Mouse (Mus musculus) stomach, postnatal 0 days (tissue): ENCODE measurements around the gene Bean1. TPM values are rescaled to one million over a fixed set of nuclear protein-coding genes. Genes with fewer than 3 reads are reported as not detected.

Source experiments
- ATAC-seq: fragments of 200-750 bp; cut with Nextera tagmentation; 2 replicates; pipeline ENCODE4 v1.8.0; 2017; ENCODE audit not compliant: low FRiP score, low TSS enrichment
- DNase-seq: peaks from one replicate; pipeline ENCODE4 v3.0.0-alpha.2; 2016; ENCODE audit warnings: low spot score
- H3K27ac ChIP-seq: fragments of 300-500 bp; sonication (generic); replicated peaks from 2 replicates; pipeline ENCODE4 v1.5.1; 2014; ENCODE audit warnings: mild to moderate bottlenecking, control low read depth
- H3K27me3 ChIP-seq: fragments of 300-500 bp; sonication (generic); 2 replicates; pipeline ENCODE4 v1.6.1; 2014; ENCODE audit warnings: low read length; ENCODE audit not compliant: control insufficient read depth, insufficient read depth
- H3K36me3 ChIP-seq: fragments of 300-500 bp; sonication (generic); 2 replicates; pipeline ENCODE4 v1.6.1; 2014; ENCODE audit warnings: low read length, mixed read lengths; ENCODE audit not compliant: control insufficient read depth, insufficient read depth
- H3K4me1 ChIP-seq: fragments of 300-500 bp; sonication (generic); replicated peaks from 2 replicates; pipeline ENCODE4 v1.6.1; 2014; ENCODE audit warnings: antibody characterized with exemption; ENCODE audit not compliant: control insufficient read depth, insufficient read depth
- H3K4me2 ChIP-seq: fragments of 300-500 bp; sonication (generic); replicated peaks from 2 replicates; pipeline ENCODE4 v1.6.1; 2014; ENCODE audit warnings: low read depth, mild to moderate bottlenecking, control low read depth, moderate library complexity
- H3K4me3 ChIP-seq: fragments of 300-500 bp; sonication (generic); 2 replicates; pipeline ENCODE4 v1.5.1; 2014; ENCODE audit warnings: low read depth, low read length, control low read depth
- H3K9ac ChIP-seq: fragments of 300-500 bp; sonication (generic); 2 replicates; pipeline ENCODE4 v1.6.1; 2014; ENCODE audit warnings: mild to moderate bottlenecking, low read length, control low read depth, mixed read lengths
- H3K9me3 ChIP-seq: fragments of 300-500 bp; sonication (generic); 2 replicates; pipeline ENCODE4 v1.6.1; 2016; ENCODE audit warnings: low read length; ENCODE audit not compliant: control insufficient read depth
- CTCF ChIP-seq: IDR thresholded peaks from 2 replicates; pipeline ENCODE4 v1.5.1; 2016; ENCODE audit warnings: antibody characterized with exemption, low read depth, mild to moderate bottlenecking, moderate library complexity
- EP300 ChIP-seq: optimal IDR thresholded peaks from 2 replicates; pipeline ENCODE3; 2016; ENCODE audit warnings: antibody characterized with exemption
- WGBS: fragments of 180-500 bp; shearing (Covaris S2); extraction: QIAGEN DNeasy Blood & Tissue Kit; methylation state at CpG from one replicate; pipeline ENCODE4 v1.1.7; 2014; 5-methylcytosine and 5-hydroxymethylcytosine counted together
- polyA plus RNA-seq: library from polyadenylated mRNA; unstranded; fragments of >200 nt; fragmentation: Nextera tagmentation; extraction: Ambion mirVana; gene quantifications from 2 replicates; pipeline ENCODE4 v1.2.1, GENCODE M21; 2015

The Bean1 gene
- polyA plus RNA-seq, 1 experiment from 2014 or later: 0.81 TPM

GRCm38 (mm10) chr8:104234573-104234972 is 64.3 kb downstream of the Bean1 start:
- Histone ChIP-seq H3K9ac (no peak overlapping the region), H3K27me3 (no peaks in the 10 kb centered on the region), H3K4me2 (no peak overlapping the region), H3K4me1 (no peaks in the 10 kb centered on the region), H3K36me3 (peaks cover 31% of the 10 kb centered on the region), H3K4me3 (no peak overlapping the region), H3K9me3 (no peaks in the 10 kb centered on the region), H3K27ac (no peak overlapping the region)
- WGBS: 48% methylated on average over 6 of the region's 6 CpGs
- no peak for TF ChIP-seq EP300
- TF ChIP-seq CTCF: peak; percentile 63
- peak; percentile 23 for DNase-seq
- no peak for ATAC-seq

DNA sequence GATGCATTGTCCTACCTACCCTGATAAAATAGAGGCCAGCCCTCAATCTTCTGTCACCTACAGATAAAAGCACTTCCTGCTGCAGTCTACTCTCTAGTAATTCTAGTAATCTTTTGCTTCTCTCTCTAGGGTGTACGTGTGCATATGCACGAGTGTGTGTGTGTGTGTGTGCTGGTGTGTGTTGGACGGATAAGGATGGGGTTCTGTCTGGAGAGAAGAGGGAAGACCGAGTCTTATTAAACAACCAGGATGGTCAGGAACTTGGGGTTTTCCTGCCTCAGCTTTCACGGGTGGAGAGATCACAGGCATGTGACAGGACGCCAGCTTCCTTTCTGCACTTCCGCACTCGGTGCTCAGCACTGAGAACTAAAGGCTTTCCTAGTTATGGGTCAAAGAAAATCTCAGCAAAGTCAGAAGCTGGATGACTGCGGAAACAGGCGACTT is 69.2 kb downstream of the Bean1 start:
- no peak for ATAC-seq
- WGBS: 80% methylated on average over 10 of the region's 10 CpGs
- H3K9ac ChIP-seq: no peak overlapping the region
- H3K9me3 ChIP-seq: no peaks in the 10 kb centered on the region
- no peaks in the 10 kb centered on the region for H3K27me3 ChIP-seq
- H3K36me3 ChIP-seq: peaks cover 17% of the 10 kb centered on the region
- no peaks in the 10 kb centered on the region for H3K4me1 ChIP-seq
- H3K4me3 ChIP-seq: no peak overlapping the region
- TF ChIP-seq EP300: no peak
- no peak for TF ChIP-seq CTCF
- no peak overlapping the region for H3K4me2 ChIP-seq
- H3K27ac ChIP-seq: no peak overlapping the region
- DNase-seq: no peak

DNA sequence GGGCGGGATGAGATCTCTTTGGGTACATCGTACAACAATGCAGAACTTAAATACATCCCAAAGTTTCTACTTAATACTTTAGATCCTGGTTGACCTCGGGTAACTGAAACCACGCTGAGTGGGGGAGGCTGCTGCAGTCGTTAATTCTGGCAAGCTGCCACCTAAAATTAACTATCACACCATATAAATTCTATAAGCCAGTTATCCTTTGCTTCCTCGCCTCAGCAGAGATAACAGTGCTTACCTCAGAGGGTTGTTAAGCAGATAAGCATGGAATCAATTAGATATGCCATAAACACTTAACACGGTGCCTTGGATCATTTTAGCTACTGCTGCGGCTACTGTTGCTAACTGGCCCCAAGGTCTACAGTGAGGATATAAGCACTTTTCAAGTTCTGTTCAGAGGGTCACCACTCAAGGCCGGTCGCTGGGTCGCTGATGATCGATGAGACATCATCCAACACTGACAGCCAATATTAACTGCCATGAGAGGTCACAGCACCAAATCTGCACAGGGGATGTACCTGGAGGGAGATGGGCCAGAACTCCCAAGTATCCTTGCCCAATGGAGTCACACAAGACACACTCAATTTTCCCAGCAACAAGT is 71.9 kb downstream of the Bean1 start:
- Histone ChIP-seq H3K4me1 (peaks cover 2% of the 10 kb centered on the region; the same call in 1 of the 2 replicates), H3K27ac (no peak overlapping the region), H3K27me3 (no peaks in the 10 kb centered on the region), H3K4me2 (no peak overlapping the region), H3K36me3 (peaks cover 12% of the 10 kb centered on the region), H3K9ac (no peak overlapping the region), H3K4me3 (no peak overlapping the region), H3K9me3 (no peaks in the 10 kb centered on the region)
- no peak for TF ChIP-seq CTCF
- TF ChIP-seq EP300: no peak
- WGBS: 75% methylated on average over 12 of the region's 12 CpGs
- ATAC-seq (no peak), DNase-seq (no peak)

DNA sequence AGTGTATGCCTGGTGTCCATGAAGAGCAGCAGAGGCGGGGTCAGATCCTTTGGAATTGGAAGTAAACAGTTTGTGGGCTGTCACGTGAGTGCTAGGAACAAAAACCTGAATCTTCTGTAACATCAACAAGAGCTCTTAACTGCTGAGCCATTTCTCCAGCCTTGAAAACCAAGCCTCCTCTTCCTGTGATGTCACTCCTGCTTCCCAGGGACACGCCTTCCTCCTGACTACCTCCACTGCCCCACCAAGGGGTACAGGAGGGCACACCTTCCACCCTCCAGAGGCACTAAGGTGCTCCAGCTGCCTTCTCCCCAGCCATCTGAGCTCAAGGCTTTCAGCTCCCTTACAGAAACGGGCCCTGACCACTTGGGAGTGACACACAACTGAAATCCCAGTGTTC is 76.4 kb downstream of the Bean1 start:
- 75% methylated on average over 4 of the region's 4 CpGs for WGBS
- no peak for DNase-seq
- peaks cover 6% of the 10 kb centered on the region for H3K4me1 ChIP-seq
- no peaks in the 10 kb centered on the region for H3K9me3 ChIP-seq
- H3K27me3 ChIP-seq: no peaks in the 10 kb centered on the region
- H3K4me2 ChIP-seq: no peak overlapping the region
- 0 out of 2 replicates have a peak overlapping the region, but pooled peaks have one; percentile 24 for H3K27ac ChIP-seq
- no peak for TF ChIP-seq CTCF
- TF ChIP-seq EP300: no peak
- no peak for ATAC-seq
- H3K9ac ChIP-seq: no peak overlapping the region
- H3K36me3 ChIP-seq: no peaks in the 10 kb centered on the region; the same call in 1 of the 2 replicates
- no peak overlapping the region for H3K4me3 ChIP-seq

- H3K4me3 ChIP-seq: peak overlapping the region; percentile 88
- H3K27ac ChIP-seq: peak overlapping the region; percentile 74
- H3K27me3 ChIP-seq: no peaks in the 10 kb centered on the region
- ATAC-seq (no peak), DNase-seq (peak; percentile 32)
- peaks cover 6% of the 10 kb centered on the region for H3K4me1 ChIP-seq
- peak overlapping the region; percentile 86 for H3K9ac ChIP-seq
- H3K9me3 ChIP-seq: no peaks in the 10 kb centered on the region
- no peaks in the 10 kb centered on the region; the same call in 1 of the 2 replicates for H3K36me3 ChIP-seq
- H3K4me2 ChIP-seq: peak overlapping the region; percentile 89
- 58% methylated on average over 22 of the region's 22 CpGs for WGBS
- TF ChIP-seq EP300 (no peak), CTCF (no peak)
Measured at GRCm38 (mm10) chr8:104247054-104247907, 77.0 kb downstream of the Bean1 start.

DNA sequence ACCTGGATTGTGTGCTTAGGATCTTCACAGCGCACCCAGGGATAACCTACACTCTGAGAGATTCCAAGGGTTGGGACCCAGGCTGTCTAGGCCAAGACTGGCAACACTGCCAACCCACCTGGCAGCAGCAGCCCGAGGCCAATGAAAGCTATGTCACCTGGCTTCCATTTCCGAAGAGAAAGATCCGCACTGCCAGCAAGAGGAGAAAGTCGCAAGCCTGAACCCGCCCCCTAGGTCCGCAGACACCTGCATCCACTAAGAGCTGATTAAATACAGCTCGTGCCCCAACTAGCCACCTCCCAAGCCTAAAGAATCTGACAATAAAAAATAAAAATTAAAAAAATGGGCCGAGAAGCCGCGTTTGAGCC is 77.7 kb downstream of the Bean1 start:
- H3K27me3 ChIP-seq: no peaks in the 10 kb centered on the region
- TF ChIP-seq CTCF (no peak), EP300 (no peak)
- H3K9me3 ChIP-seq: no peaks in the 10 kb centered on the region
- 3% methylated on average over 11 of the region's 11 CpGs for WGBS
- H3K4me2 ChIP-seq: peak overlapping the region; percentile 89
- H3K27ac ChIP-seq: peak overlapping the region; percentile 74
- H3K36me3 ChIP-seq: no peaks in the 10 kb centered on the region; the same call in 1 of the 2 replicates
- H3K4me1 ChIP-seq: peaks cover 6% of the 10 kb centered on the region
- peak overlapping the region; percentile 86 for H3K9ac ChIP-seq
- ATAC-seq (no peak), DNase-seq (peak; percentile 50)
- peak overlapping the region; percentile 88 for H3K4me3 ChIP-seq
